Mouse (Mus musculus) yolk sac, embryonic 10.5 days (tissue): ENCODE data around the gene Ppp2r5c.

ENCODE experiments used
- DNase-seq: peaks from one replicate; pipeline ENCODE4 v3.0.0-alpha.2; 2017; ENCODE audit warnings: low spot score

The Ppp2r5c gene

GRCm38 (mm10) chr12:110446290-110447170 lies at the start of gene Ppp2r5c:
Gene Ppp2r5c, plus strand, starts transcription at chr12:110447120.
- peak; percentile 93 for DNase-seq

- DNase-seq, result peak; percentile 51
Measured at GRCm38 (mm10) chr12:110398351-110398750, 48.6 kb upstream of the Ppp2r5c start.

GRCm38 (mm10) chr12:110399161-110399560 lies 47.8 kb upstream of the Ppp2r5c start:
- no peak for DNase-seq

GRCm38 (mm10) chr12:110400936-110401335 lies 46.0 kb upstream of the Ppp2r5c start:
- DNase-seq, result no peak

- no peak for DNase-seq
Measured at GRCm38 (mm10) chr12:110401871-110402270, 45.0 kb upstream of the Ppp2r5c start.

GRCm38 (mm10) chr12:110416244-110416643 lies 30.7 kb upstream of the Ppp2r5c start:
- DNase-seq, result no peak

GRCm38 (mm10) chr12:110417023-110417986 lies 29.6 kb upstream of the Ppp2r5c start:
- no peak for DNase-seq

GRCm38 (mm10) chr12:110417987-110418734 lies 28.8 kb upstream of the Ppp2r5c start:
- peak; percentile 37 for DNase-seq

GRCm38 (mm10) chr12:110418735-110419350 lies 28.1 kb upstream of the Ppp2r5c start:
- DNase-seq, result no peak

GRCm38 (mm10) chr12:110419879-110420278 lies 27.0 kb upstream of the Ppp2r5c start:
- DNase-seq, result no peak

GRCm38 (mm10) chr12:110421361-110421760 lies 25.6 kb upstream of the Ppp2r5c start:
- DNase-seq, result no peak

- DNase-seq, result no peak
Measured at GRCm38 (mm10) chr12:110424008-110424704, 22.8 kb upstream of the Ppp2r5c start.

- no peak for DNase-seq
Measured at GRCm38 (mm10) chr12:110426417-110427010, 20.4 kb upstream of the Ppp2r5c start.

GRCm38 (mm10) chr12:110429340-110429973 lies 17.5 kb upstream of the Ppp2r5c start:
- no peak for DNase-seq

- no peak for DNase-seq
Measured at GRCm38 (mm10) chr12:110429990-110430389, 16.9 kb upstream of the Ppp2r5c start.

- DNase-seq, result no peak
Measured at GRCm38 (mm10) chr12:110431805-110432204, 15.1 kb upstream of the Ppp2r5c start.

GRCm38 (mm10) chr12:110436638-110437366 lies 10.1 kb upstream of the Ppp2r5c start:
- no peak for DNase-seq

- no peak for DNase-seq
Measured at GRCm38 (mm10) chr12:110437367-110437703, 9.6 kb upstream of the Ppp2r5c start.

GRCm38 (mm10) chr12:110438367-110438973 lies 8.4 kb upstream of the Ppp2r5c start:
- DNase-seq, result no peak
